Mouse (Mus musculus) limb, embryonic 14.5 days (tissue): ENCODE data around the gene Cyfip1. TPM values are rescaled to one million over a fixed set of nuclear protein-coding genes. Genes with fewer than 3 reads are reported as not detected.
A peak's percentile ranks its signal among the peaks of the same experiment; 100 is the strongest.

Experiments
- ATAC-seq: fragments of 200-750 bp; cut with Nextera tagmentation; 2 replicates; pipeline ENCODE4 v1.8.0; 2017; ENCODE audit warnings: low read depth, moderate number of reproducible peaks, moderate TSS enrichment; ENCODE audit not compliant: low FRiP score
- DNase-seq: peaks from one replicate; pipeline ENCODE4 v3.0.0-alpha.2; 2015; ENCODE audit warnings: low spot score
- H3K27ac ChIP-seq: fragments of 300-500 bp; sonication (generic); replicated peaks from 2 replicates; pipeline ENCODE4 v1.5.1; 2014; ENCODE audit warnings: low read depth, mild to moderate bottlenecking, low read length, moderate library complexity, mixed read lengths
- H3K27me3 ChIP-seq: fragments of 300-500 bp; sonication (generic); 2 replicates; pipeline ENCODE4 v1.6.1; 2014; ENCODE audit warnings: low read length, mixed read lengths; ENCODE audit not compliant: control insufficient read depth, insufficient read depth
- H3K36me3 ChIP-seq: fragments of 300-500 bp; sonication (generic); 2 replicates; pipeline ENCODE4 v1.6.1; 2014; ENCODE audit warnings: mild to moderate bottlenecking, low read length, moderate library complexity, mixed read lengths; ENCODE audit not compliant: control insufficient read depth, insufficient read depth
- H3K4me1 ChIP-seq: fragments of 300-500 bp; sonication (generic); 2 replicates; pipeline ENCODE4 v1.6.1; 2014; ENCODE audit warnings: antibody characterized with exemption, low read length, mixed read lengths; ENCODE audit not compliant: control insufficient read depth, insufficient read depth
- H3K4me2 ChIP-seq: fragments of 300-500 bp; sonication (generic); replicated peaks from 2 replicates; pipeline ENCODE4 v1.6.1; 2014; ENCODE audit warnings: low read depth, mild to moderate bottlenecking, low read length, moderate library complexity; ENCODE audit not compliant: severe bottlenecking
- H3K4me3 ChIP-seq: fragments of 300-500 bp; sonication (generic); replicated peaks from 2 replicates; pipeline ENCODE4 v1.5.1; 2014; ENCODE audit warnings: low read length
- H3K9ac ChIP-seq: fragments of 300-500 bp; sonication (generic); 2 replicates; pipeline ENCODE4 v1.6.1; 2014; ENCODE audit warnings: mild to moderate bottlenecking, low read depth, low read length, moderate library complexity; ENCODE audit not compliant: severe bottlenecking
- H3K9me3 ChIP-seq: fragments of 300-500 bp; sonication (generic); 2 replicates; pipeline ENCODE4 v1.6.1; 2016; ENCODE audit warnings: low read length; ENCODE audit not compliant: control insufficient read depth
- POLR2A ChIP-seq: fragments of 200-500 bp; IDR thresholded peaks from 2 replicates; pipeline ENCODE4 v1.8.0; 2012; ENCODE audit warnings: inconsistent platforms, mild to moderate bottlenecking, moderate library complexity, borderline replicate concordance; ENCODE audit not compliant: insufficient read depth, insufficient read length; ENCODE audit errors: extremely low read depth
- WGBS: fragments of 180-500 bp; shearing (Covaris S2); extraction: QIAGEN DNeasy Blood & Tissue Kit; methylation state at CpG from one replicate; pipeline ENCODE4 v1.1.7; 2014; 5-methylcytosine and 5-hydroxymethylcytosine counted together
- polyA plus RNA-seq, 2 experiments: library from polyadenylated mRNA; depleted of rRNA in 1 of 2; stranded (reverse) in 1 of 2; unstranded in 1 of 2; fragments of >200 nt; fragmentation: Nextera tagmentation in 1 of 2; extraction: Ambion mirVana in 1 of 2; gene quantifications; 2 replicates each; pipeline versions ENCODE4 v1.2.1 to v1.2.3; 2012 to 2014

Gene Cyfip1
- polyA plus RNA-seq, 2 experiments, result 55.6 to 115 TPM

GRCm38 (mm10) chr7:55809967-55810366, 31.6 kb upstream of the Cyfip1 start:
- H3K36me3 ChIP-seq, result peaks cover 87% of the 10 kb centered on the region
- H3K9me3 ChIP-seq, result no peaks in the 10 kb centered on the region
- H3K4me3 ChIP-seq, result no peak overlapping the region
- no peak overlapping the region for H3K27ac ChIP-seq
- H3K9ac ChIP-seq, result no peak overlapping the region
- no peak overlapping the region for H3K4me2 ChIP-seq
- TF ChIP-seq POLR2A, result no peak
- no peaks in the 10 kb centered on the region for H3K27me3 ChIP-seq
- WGBS, result 95% methylated on average over 2 of the region's 2 CpGs
- no peak for DNase-seq
- ATAC-seq, result no peak
- no peaks in the 10 kb centered on the region for H3K4me1 ChIP-seq

GRCm38 (mm10) chr7:55824468-55824867, 17.1 kb upstream of the Cyfip1 start:
- H3K4me1 ChIP-seq, result no peaks in the 10 kb centered on the region
- no peak for TF ChIP-seq POLR2A
- no peaks in the 10 kb centered on the region for H3K9me3 ChIP-seq
- H3K27ac ChIP-seq, result no peak overlapping the region
- no peak overlapping the region for H3K4me3 ChIP-seq
- H3K36me3 ChIP-seq, result peaks cover 81% of the 10 kb centered on the region
- no peaks in the 10 kb centered on the region for H3K27me3 ChIP-seq
- no peak for ATAC-seq
- no peak overlapping the region for H3K4me2 ChIP-seq
- 80% methylated on average over 5 of the region's 5 CpGs for WGBS
- no peak overlapping the region for H3K9ac ChIP-seq
- DNase-seq, result no peak

- H3K36me3 ChIP-seq, result peaks cover 74% of the 10 kb centered on the region
- H3K4me2 ChIP-seq, result no peak overlapping the region
- H3K27ac ChIP-seq, result no peak overlapping the region
- no peak for ATAC-seq
- no peak for DNase-seq
- H3K27me3 ChIP-seq, result no peaks in the 10 kb centered on the region
- H3K4me1 ChIP-seq, result no peaks in the 10 kb centered on the region
- TF ChIP-seq POLR2A, result no peak
- no peak overlapping the region for H3K4me3 ChIP-seq
- H3K9ac ChIP-seq, result no peak overlapping the region
- H3K9me3 ChIP-seq, result no peaks in the 10 kb centered on the region
- WGBS, result 89% methylated on average over 9 of the region's 9 CpGs
Measured at GRCm38 (mm10) chr7:55827551-55827950, 14.0 kb upstream of the Cyfip1 start.

- no peak overlapping the region for H3K4me3 ChIP-seq
- peaks cover 3% of the 10 kb centered on the region; the same call in 1 of the 2 replicates for H3K4me1 ChIP-seq
- no peak for DNase-seq
- TF ChIP-seq POLR2A, result no peak
- H3K36me3 ChIP-seq, result peaks cover 5% of the 10 kb centered on the region; the same call in 1 of the 2 replicates
- H3K27ac ChIP-seq, result no peak overlapping the region
- H3K27me3 ChIP-seq, result no peaks in the 10 kb centered on the region
- no peak for ATAC-seq
- no peaks in the 10 kb centered on the region for H3K9me3 ChIP-seq
- WGBS, result 87% methylated on average over 4 of the region's 4 CpGs
- no peak overlapping the region for H3K4me2 ChIP-seq
- H3K9ac ChIP-seq, result no peak overlapping the region
Measured at GRCm38 (mm10) chr7:55836877-55837276, 4.7 kb upstream of the Cyfip1 start.

GRCm38 (mm10) chr7:55841977-55842503, 495 bp downstream of the Cyfip1 start:
- no peak; the same call in 1 of the 2 replicates for TF ChIP-seq POLR2A
- no peaks in the 10 kb centered on the region for H3K36me3 ChIP-seq
- H3K4me2 ChIP-seq, result peak overlapping the region; percentile 77
- WGBS, result under 1% methylated on average over 17 of the region's 47 CpGs
- DNase-seq, result peak; percentile 89
- H3K4me1 ChIP-seq, result peaks cover 17% of the 10 kb centered on the region
- peak overlapping the region; percentile 95 for H3K27ac ChIP-seq
- peak overlapping the region; percentile 96 for H3K9ac ChIP-seq
- H3K27me3 ChIP-seq, result no peaks in the 10 kb centered on the region
- H3K4me3 ChIP-seq, result peak overlapping the region; percentile 87
- no peaks in the 10 kb centered on the region for H3K9me3 ChIP-seq
- ATAC-seq, result peak; percentile 93
